Mouse (Mus musculus) embryonic facial prominence, embryonic 11.5 days (tissue): ENCODE measurements at regions not wholly inside any gene's neighbourhood (a gene's known extent, or its start where the extent isn't known, plus 50 kb on each side); places are given as distances from the start of the nearest gene placed in this dataset.
A peak's percentile ranks its signal among the peaks of the same experiment; 100 is the strongest.

Experiments used
- ATAC-seq: fragments of 200-750 bp; cut with Nextera tagmentation; replicated peaks from 2 replicates; pipeline ENCODE4 v1.8.0; 2017; ENCODE audit warnings: low read depth; ENCODE audit not compliant: insufficient number of reproducible peaks, low FRiP score, low TSS enrichment
- DNase-seq: peaks from one replicate; pipeline ENCODE4 v3.0.0-alpha.2; 2015; ENCODE audit warnings: low spot score
- H3K27ac ChIP-seq: fragments of 300-500 bp; sonication (generic); replicated peaks from 2 replicates; pipeline ENCODE4 v1.5.1; 2014; ENCODE audit warnings: mild to moderate bottlenecking, low read depth, low read length, control low read depth
- H3K27me3 ChIP-seq: fragments of 300-500 bp; sonication (generic); 2 replicates; pipeline ENCODE4 v1.6.1; 2014; ENCODE audit warnings: mild to moderate bottlenecking, low read length, moderate library complexity, mixed read lengths; ENCODE audit not compliant: control insufficient read depth, insufficient read depth
- H3K36me3 ChIP-seq: fragments of 300-500 bp; sonication (generic); replicated peaks from 2 replicates; pipeline ENCODE4 v1.6.1; 2014; ENCODE audit warnings: low read depth, mild to moderate bottlenecking, low read length, moderate library complexity, mixed read lengths; ENCODE audit not compliant: control insufficient read depth, insufficient read depth
- H3K4me1 ChIP-seq: fragments of 300-500 bp; sonication (generic); 2 replicates; pipeline ENCODE4 v1.6.1; 2014; ENCODE audit warnings: low read length, mixed read lengths; ENCODE audit not compliant: control insufficient read depth, insufficient read depth
- H3K4me2 ChIP-seq: fragments of 300-500 bp; sonication (generic); 2 replicates; pipeline ENCODE4 v1.6.1; 2014; ENCODE audit warnings: low read depth, mild to moderate bottlenecking, control low read depth, low read length, moderate library complexity
- H3K4me3 ChIP-seq: fragments of 300-500 bp; sonication (generic); 2 replicates; pipeline ENCODE4 v1.5.1; 2014; ENCODE audit warnings: low read depth, low read length, control low read depth
- H3K9ac ChIP-seq: fragments of 300-500 bp; sonication (generic); replicated peaks from 2 replicates; pipeline ENCODE4 v1.6.1; 2014; ENCODE audit warnings: mild to moderate bottlenecking, control low read depth, low read length
- H3K9me3 ChIP-seq: fragments of 300-500 bp; sonication (generic); replicated peaks from 2 replicates; pipeline ENCODE4 v1.6.1; 2016; ENCODE audit warnings: mild to moderate bottlenecking, low read length, inconsistent platforms, mixed read lengths; ENCODE audit not compliant: control insufficient read depth
- WGBS: fragments of 180-500 bp; shearing (Covaris S2); extraction: QIAGEN DNeasy Blood & Tissue Kit; methylation state at CpG from one replicate; pipeline ENCODE4 v1.1.7; 2014; 5-methylcytosine and 5-hydroxymethylcytosine counted together

DNA sequence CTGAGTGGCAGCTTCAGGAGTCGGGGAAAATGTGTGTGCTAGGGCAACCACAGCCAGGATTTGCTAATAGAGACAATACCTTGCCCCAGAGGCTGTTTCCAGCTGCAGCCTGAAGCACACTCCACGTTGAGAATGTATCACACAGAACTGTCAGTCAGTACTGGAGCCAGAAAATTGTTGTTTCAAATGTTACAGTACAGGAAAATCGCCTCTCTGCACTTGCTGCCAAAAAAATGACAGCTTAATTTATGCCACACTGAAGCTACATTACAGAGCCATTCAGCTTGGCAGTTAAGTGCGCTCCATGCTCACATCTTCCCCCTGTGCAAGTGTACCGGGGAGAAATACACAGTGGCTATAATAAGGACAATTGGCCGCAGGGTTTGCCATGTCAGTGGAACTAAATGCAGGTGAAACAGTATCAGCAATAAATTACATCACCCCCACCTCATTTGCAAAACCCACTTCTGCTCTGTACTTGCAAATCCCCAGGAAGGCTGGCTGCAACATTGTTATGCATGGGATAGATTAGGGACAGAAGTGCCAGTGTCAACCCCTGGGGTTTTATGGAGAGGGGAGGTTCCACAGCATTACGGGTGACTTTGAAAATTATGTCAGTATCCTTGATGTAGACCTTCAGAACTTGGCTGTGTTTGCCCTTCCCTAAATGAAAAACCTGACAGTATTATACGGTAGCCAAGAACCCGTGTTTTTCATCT lies 263.3 kb upstream of the Sp4 start:
- no peak overlapping the region for H3K27ac ChIP-seq
- H3K9ac ChIP-seq = no peak overlapping the region
- H3K4me2 ChIP-seq = no peak overlapping the region
- H3K36me3 ChIP-seq = no peaks in the 10 kb centered on the region
- H3K4me1 ChIP-seq = no peaks in the 10 kb centered on the region
- no peaks in the 10 kb centered on the region for H3K9me3 ChIP-seq
- 35% methylated on average over 9 of the region's 9 CpGs for WGBS
- ATAC-seq (no peak), DNase-seq (peak; percentile 9)
- no peaks in the 10 kb centered on the region for H3K27me3 ChIP-seq
- H3K4me3 ChIP-seq = no peak overlapping the region

GRCm38 (mm10) chr12:118562226-118562625 lies 261.0 kb upstream of the Sp4 start:
- no peak for DNase-seq
- H3K4me2 ChIP-seq = no peak overlapping the region
- H3K4me3 ChIP-seq = no peak overlapping the region
- H3K9me3 ChIP-seq = no peaks in the 10 kb centered on the region
- H3K4me1 ChIP-seq = no peaks in the 10 kb centered on the region
- H3K27ac ChIP-seq = no peak overlapping the region
- WGBS = 32% methylated on average over 2 of the region's 2 CpGs
- H3K9ac ChIP-seq = no peak overlapping the region
- H3K27me3 ChIP-seq = no peaks in the 10 kb centered on the region
- no peak for ATAC-seq
- no peaks in the 10 kb centered on the region for H3K36me3 ChIP-seq

DNA sequence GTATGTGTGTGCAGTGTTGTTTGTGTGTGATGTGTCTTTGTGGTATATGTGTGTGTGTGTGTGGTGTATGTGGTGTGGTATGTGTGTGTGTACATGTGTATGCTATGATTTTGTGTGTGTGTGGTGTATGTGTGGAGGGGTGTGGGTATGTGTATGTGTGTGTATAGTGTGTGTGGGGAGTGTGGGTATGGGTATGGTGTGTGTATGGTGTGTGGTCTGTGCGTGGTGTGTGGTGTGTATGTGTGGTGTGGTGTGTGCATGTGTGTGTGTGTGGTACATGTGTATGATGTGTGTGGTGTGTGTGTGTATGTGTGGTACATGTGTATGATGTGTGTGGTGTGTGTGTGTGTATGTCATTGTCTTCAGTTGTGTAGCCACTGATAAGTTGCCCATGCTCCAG lies 247.8 kb upstream of the Sp4 start:
- no peak overlapping the region for H3K27ac ChIP-seq
- peak; percentile 73; the same call in 1 of the 2 replicates for ATAC-seq

DNA sequence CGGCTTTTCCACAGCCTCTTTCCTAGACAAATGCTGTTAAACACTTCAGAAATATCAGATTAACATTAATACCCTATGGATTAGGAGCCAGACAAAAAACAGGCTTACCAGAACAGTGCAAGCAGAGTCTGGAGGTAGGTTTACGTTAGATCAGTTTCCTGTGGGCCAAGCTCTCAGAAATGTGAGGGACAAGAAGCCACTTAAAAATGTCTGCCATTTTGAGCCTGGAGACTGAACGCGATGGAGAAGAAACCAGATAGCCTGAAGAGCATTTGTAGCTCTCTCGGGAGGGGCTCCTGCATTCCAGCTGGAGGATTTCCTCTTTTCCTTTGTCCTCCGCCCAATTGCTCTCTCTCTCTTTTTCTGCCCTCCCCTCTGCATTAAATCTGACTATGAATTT lies 239.1 kb upstream of the Sp4 start:
- H3K9me3 ChIP-seq = no peaks in the 10 kb centered on the region
- H3K27me3 ChIP-seq = no peaks in the 10 kb centered on the region
- no peaks in the 10 kb centered on the region for H3K36me3 ChIP-seq
- no peak overlapping the region for H3K4me3 ChIP-seq
- H3K27ac ChIP-seq = no peak overlapping the region
- DNase-seq (peak; percentile 51), ATAC-seq (peak; percentile 75; the same call in 1 of the 2 replicates)
- no peaks in the 10 kb centered on the region for H3K4me1 ChIP-seq
- 21% methylated on average over 6 of the region's 6 CpGs for WGBS
- no peak overlapping the region for H3K4me2 ChIP-seq
- H3K9ac ChIP-seq = no peak overlapping the region

More for the DNA sequence above, 247.8 kb upstream of the Sp4 start:
- Histone ChIP-seq H3K4me1 (no peaks in the 10 kb centered on the region), H3K36me3 (no peaks in the 10 kb centered on the region), H3K4me2 (no peak overlapping the region), H3K27me3 (no peaks in the 10 kb centered on the region), H3K9me3 (no peaks in the 10 kb centered on the region), H3K4me3 (no peak overlapping the region), H3K9ac (no peak overlapping the region)
- no peak for DNase-seq
- 93% methylated on average over 1 of the region's 1 CpGs for WGBS

GRCm38 (mm10) chr12:118530514-118530913 lies 229.3 kb upstream of the Sp4 start:
- Histone ChIP-seq H3K4me1 (peaks cover 4% of the 10 kb centered on the region), H3K27me3 (peaks cover 24% of the 10 kb centered on the region), H3K27ac (no peak overlapping the region), H3K4me2 (no peak overlapping the region), H3K9ac (no peak overlapping the region), H3K9me3 (no peaks in the 10 kb centered on the region), H3K36me3 (no peaks in the 10 kb centered on the region), H3K4me3 (no peak overlapping the region)
- no peak for ATAC-seq
- WGBS = 3% methylated on average over 10 of the region's 10 CpGs
- no peak for DNase-seq

GRCm38 (mm10) chr12:118529428-118530361 lies 228.5 kb upstream of the Sp4 start:
- H3K4me2 ChIP-seq = peak overlapping the region; percentile 43
- 1% methylated on average over 36 of the region's 36 CpGs for WGBS
- peaks cover 24% of the 10 kb centered on the region for H3K27me3 ChIP-seq
- DNase-seq = peak; percentile 63
- no peak overlapping the region; the same call in 1 of the 2 replicates for H3K27ac ChIP-seq
- H3K9ac ChIP-seq = peak overlapping the region; percentile 32; the same call in 1 of the 2 replicates
- peak overlapping the region; percentile 14 for H3K4me3 ChIP-seq
- H3K9me3 ChIP-seq = no peaks in the 10 kb centered on the region
- peak; percentile 66; the same call in 1 of the 2 replicates for ATAC-seq
- H3K36me3 ChIP-seq = no peaks in the 10 kb centered on the region
- H3K4me1 ChIP-seq = peaks cover 4% of the 10 kb centered on the region

- Histone ChIP-seq H3K4me1 (no peaks in the 10 kb centered on the region), H3K27me3 (no peaks in the 10 kb centered on the region), H3K9ac (no peak overlapping the region), H3K9me3 (no peaks in the 10 kb centered on the region), H3K4me2 (no peak overlapping the region), H3K27ac (no peak overlapping the region), H3K4me3 (no peak overlapping the region), H3K36me3 (no peaks in the 10 kb centered on the region)
- DNase-seq = no peak
- peak; percentile 73; the same call in 1 of the 2 replicates for ATAC-seq
- WGBS = 49% methylated on average over 2 of the region's 2 CpGs
Measured at GRCm38 (mm10) chr12:118521770-118522169, 220.5 kb upstream of the Sp4 start.

GRCm38 (mm10) chr12:118521329-118521728 lies 220.1 kb upstream of the Sp4 start:
- ATAC-seq (0 out of 2 replicates have a peak, but pooled peaks have one; percentile 27), DNase-seq (no peak)
- Histone ChIP-seq H3K27me3 (no peaks in the 10 kb centered on the region), H3K9ac (no peak overlapping the region), H3K4me1 (no peaks in the 10 kb centered on the region), H3K36me3 (no peaks in the 10 kb centered on the region), H3K9me3 (no peaks in the 10 kb centered on the region), H3K4me3 (no peak overlapping the region), H3K4me2 (no peak overlapping the region), H3K27ac (no peak overlapping the region)
- 15% methylated on average over 1 of the region's 1 CpGs for WGBS
